Mouse (Mus musculus) hindbrain, embryonic 16.5 days (tissue): ENCODE measurements at regions not wholly inside any gene's neighbourhood (a gene's known extent, or its start where the extent isn't known, plus 50 kb on each side); places are given as distances from the start of the nearest gene placed in this dataset.
A peak's percentile ranks its signal among the peaks of the same experiment; 100 is the strongest.

Experiments used
- ATAC-seq: fragments of 200-750 bp; cut with Nextera tagmentation; 2 replicates; pipeline ENCODE4 v1.8.0; 2017; ENCODE audit warnings: moderate TSS enrichment, moderate library complexity
- H3K27ac ChIP-seq: fragments of 300-500 bp; sonication (generic); 2 replicates; pipeline ENCODE4 v1.5.1; 2014; ENCODE audit warnings: low read depth, mild to moderate bottlenecking, control low read depth, low read length, moderate library complexity
- H3K27me3 ChIP-seq: fragments of 300-500 bp; sonication (generic); replicated peaks from 2 replicates; pipeline ENCODE4 v1.6.1; 2014; ENCODE audit warnings: low read length; ENCODE audit not compliant: control insufficient read depth, insufficient read depth
- H3K36me3 ChIP-seq: fragments of 300-500 bp; sonication (generic); 2 replicates; pipeline ENCODE4 v1.6.1; 2014; ENCODE audit warnings: mild to moderate bottlenecking, low read length, moderate library complexity, mixed read lengths; ENCODE audit not compliant: control insufficient read depth, insufficient read depth
- H3K4me1 ChIP-seq: fragments of 300-500 bp; sonication (generic); 2 replicates; pipeline ENCODE4 v1.6.1; 2014; ENCODE audit warnings: low read depth, low read length; ENCODE audit not compliant: control insufficient read depth, insufficient read depth
- H3K4me2 ChIP-seq: fragments of 300-500 bp; sonication (generic); 2 replicates; pipeline ENCODE4 v1.6.1; 2014; ENCODE audit warnings: mild to moderate bottlenecking, low read length, control low read depth, moderate library complexity
- H3K4me3 ChIP-seq: fragments of 300-500 bp; sonication (generic); 2 replicates; pipeline ENCODE4 v1.5.1; 2014; ENCODE audit warnings: mild to moderate bottlenecking, low read length, control low read depth, moderate library complexity
- H3K9ac ChIP-seq: fragments of 300-500 bp; sonication (generic); 2 replicates; pipeline ENCODE4 v1.6.1; 2014; ENCODE audit warnings: low read depth, mild to moderate bottlenecking, control low read depth, low read length, moderate library complexity
- H3K9me3 ChIP-seq: fragments of 300-500 bp; sonication (generic); 2 replicates; pipeline ENCODE4 v1.6.1; 2014; ENCODE audit warnings: mild to moderate bottlenecking, low read length, moderate library complexity; ENCODE audit not compliant: control insufficient read depth
- WGBS: fragments of 180-500 bp; shearing (Covaris S2); extraction: QIAGEN DNeasy Blood & Tissue Kit; methylation state at CpG from one replicate; pipeline ENCODE4 v1.1.7; 2014; 5-methylcytosine and 5-hydroxymethylcytosine counted together

DNA sequence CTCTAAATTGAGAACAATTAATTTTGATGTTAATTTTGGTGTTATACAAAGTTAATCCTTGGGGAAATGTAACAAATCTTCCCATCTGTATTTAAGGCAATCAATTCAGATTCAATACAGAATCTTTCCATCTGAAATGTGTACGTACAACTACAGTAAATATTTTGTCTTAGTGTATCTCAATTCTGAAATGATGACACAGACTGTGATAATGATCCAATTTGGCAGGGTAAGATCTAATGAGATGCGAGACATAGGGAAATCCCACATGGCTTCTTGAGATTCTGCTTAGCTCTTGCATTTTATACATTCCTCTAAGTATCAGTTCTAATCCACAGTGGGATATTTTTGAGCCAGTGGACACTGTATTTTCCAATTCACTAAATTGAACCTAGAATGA, 362.3 kb upstream of the Gnpda2 start:
- Histone ChIP-seq H3K9me3 (no peaks in the 10 kb centered on the region), H3K36me3 (no peaks in the 10 kb centered on the region), H3K4me2 (no peak overlapping the region), H3K27ac (no peak overlapping the region), H3K4me1 (no peaks in the 10 kb centered on the region), H3K27me3 (no peaks in the 10 kb centered on the region), H3K9ac (no peak overlapping the region), H3K4me3 (no peak overlapping the region)
- ATAC-seq = no peak
- WGBS = 61% methylated on average over 2 of the region's 2 CpGs

DNA sequence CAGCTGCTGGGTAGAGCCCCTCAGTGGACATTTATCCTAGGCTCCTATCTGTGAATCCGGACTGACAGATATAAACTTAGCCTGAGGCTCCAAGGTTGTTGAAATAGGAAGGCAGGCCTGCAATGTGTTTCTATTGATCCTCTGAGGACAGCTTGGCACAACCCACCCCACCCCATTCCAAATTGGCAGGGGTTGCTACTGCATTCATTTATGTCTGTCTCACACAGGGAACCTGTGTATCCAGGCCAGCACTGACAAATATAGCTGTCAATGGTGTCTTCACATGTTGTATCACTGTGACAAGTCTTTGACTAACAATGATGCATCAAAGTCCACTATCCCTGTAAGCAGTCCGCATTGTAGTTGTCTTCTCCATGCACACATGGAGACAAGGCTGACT, 339.3 kb upstream of the Gnpda2 start:
- WGBS = 91% methylated on average over 2 of the region's 2 CpGs
- H3K9me3 ChIP-seq = no peaks in the 10 kb centered on the region
- ATAC-seq = peak; percentile 83
- no peaks in the 10 kb centered on the region for H3K27me3 ChIP-seq
- H3K4me3 ChIP-seq = no peak overlapping the region
- H3K27ac ChIP-seq = no peak overlapping the region
- no peak overlapping the region for H3K4me2 ChIP-seq
- no peak overlapping the region for H3K9ac ChIP-seq
- no peaks in the 10 kb centered on the region for H3K36me3 ChIP-seq
- H3K4me1 ChIP-seq = no peaks in the 10 kb centered on the region
